Mouse (Mus musculus) lung, postnatal 14 days (tissue): Measurements from ENCODE around the gene Rnf40.

ENCODE experiments used
- DNase-seq: peaks from one replicate; pipeline ENCODE4 v3.0.0; 2021

Rnf40 gene

DNA sequence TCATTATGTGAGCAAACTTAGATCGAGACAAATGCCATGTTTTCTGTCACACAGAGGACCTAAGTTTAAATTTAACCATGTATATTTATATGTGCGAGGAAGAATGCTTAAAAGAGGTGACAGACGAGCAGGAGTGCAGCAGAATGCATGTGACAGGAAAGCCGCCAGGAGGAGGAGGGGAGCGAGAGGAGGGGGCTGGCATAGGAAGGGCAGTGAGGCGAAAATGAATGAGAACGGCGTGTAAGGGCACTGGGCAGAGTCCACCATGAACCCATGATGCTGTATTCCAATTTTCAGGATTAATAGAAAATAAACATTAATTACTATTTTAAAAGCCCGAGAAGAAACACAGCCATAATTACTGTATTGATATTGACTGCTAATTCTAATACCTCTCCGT, 65.8 kb downstream of the Rnf40 start:
- no peak for DNase-seq
